Comparison of ENCODE assay signal across 24 mouse cellular contexts in genomic region chr11:5682541-5682940, GRCm38 (mm10). TPM values are rescaled to one million over a fixed set of nuclear protein-coding genes. Genes with fewer than 3 reads are reported as not detected.
DNase-seq lines count a peak whose midpoint lies in the region; TF ChIP-seq lines count a peak whose summit lies in the region.
"Had no signal": no experiment of that assay in that cellular context is flagged by ENCODE, and none has a peak within 500 bp of the region (broad histone marks: within the 10 kb centered on the region; RNA-seq: fewer than 3 reads in every experiment).

No protein-coding gene starts in this region.

- peak; percentile 90 for DNase-seq in heart, adult 11 months
- no peak for DNase-seq in heart, adult 2 months
- DNase-seq in 3T3-L1 (ENCODE audit: low read depth, low spot score) = peak; percentile 52
- peak; percentile 79 for DNase-seq in adrenal gland, adult 2 months
- DNase-seq in adrenal gland, postnatal 36 days = peak; percentile 68 to 79
- no peak for DNase-seq in left cerebral cortex, postnatal 14 days (ENCODE audit: low spot score in 2 of 2)
- no peak for DNase-seq in urinary bladder, postnatal 25 days (ENCODE audit: low spot score)
- DNase-seq: cerebellum, adult 11 months; cerebellum, adult 9-11 months; embryo, embryonic 11 days; gastrocnemius, postnatal 25 days; heart, postnatal 4 days; kidney, adult 9 months; kidney, postnatal 10 days; layer of hippocampus, postnatal 36 days; lung, embryonic 14.5 days; lung, postnatal 14 days; thymus, postnatal 14 days had no signal

- no peaks in the 10 kb centered on the region for H3K36me3 ChIP-seq in heart, adult 2 months (ENCODE audit: control insufficient read depth, insufficient read depth, low read length)
- H3K36me3 ChIP-seq: embryonic facial prominence, embryonic 12.5 days; heart, embryonic 12.5 days; hindbrain, embryonic 13.5 days; limb, embryonic 15.5 days; midbrain, embryonic 13.5 days had no signal

- TF ChIP-seq CTCF in heart, adult 2 months (IDR thresholded peaks at IDR 0.05) = no peak

- H3K9ac ChIP-seq in heart, adult 2 months (ENCODE audit: low read depth, low read length) = no peak overlapping the region
- H3K9ac ChIP-seq: embryonic facial prominence, embryonic 12.5 days; heart, embryonic 12.5 days; hindbrain, embryonic 13.5 days; limb, embryonic 15.5 days; liver, embryonic 14.5 days; lung, embryonic 14.5 days; midbrain, embryonic 13.5 days had no signal

- no peak for TF ChIP-seq EP300 in heart, adult 2 months (IDR thresholded peaks at IDR 0.05; ENCODE audit: insufficient read depth, low read depth, low read length)

- no peak overlapping the region for H3K27ac ChIP-seq in heart, adult 2 months
- H3K27ac ChIP-seq: embryonic facial prominence, embryonic 12.5 days; hindbrain, embryonic 13.5 days; limb, embryonic 15.5 days; liver, embryonic 14.5 days; midbrain, embryonic 13.5 days had no signal

- WGBS in heart, adult 2 months = 46% methylated on average over 6 of the region's 6 CpGs

- H3K4me1 ChIP-seq in heart, adult 2 months (ENCODE audit: control insufficient read depth, insufficient read depth, low read length) = no peaks in the 10 kb centered on the region
- H3K4me1 ChIP-seq: heart, embryonic 12.5 days; hindbrain, embryonic 13.5 days; midbrain, embryonic 13.5 days had no signal

- H3K27me3 ChIP-seq in heart, adult 2 months (ENCODE audit: control insufficient read depth, insufficient read depth, low read length) = no peaks in the 10 kb centered on the region
- H3K27me3 ChIP-seq: embryonic facial prominence, embryonic 12.5 days; heart, embryonic 12.5 days; hindbrain, embryonic 13.5 days; limb, embryonic 15.5 days; midbrain, embryonic 13.5 days had no signal

- intact Hi-C loops in heart, adult 2 months (cut with DNase I) = no loop called here
- intact Hi-C loops in left cerebral cortex, postnatal 14 days (cut with DNase I) = no loop called here

- no peaks in the 10 kb centered on the region for H3K79me2 ChIP-seq in heart, adult 2 months (replicated peaks; ENCODE audit: control insufficient read depth, insufficient read depth, low read length)

- TF ChIP-seq POLR2A in heart, adult 2 months (IDR thresholded peaks at IDR 0.05; ENCODE audit: insufficient read depth, low read depth, low read length) = no peak

- H3K4me3 ChIP-seq in heart, adult 2 months = no peak overlapping the region
- H3K4me3 ChIP-seq: embryonic facial prominence, embryonic 12.5 days; heart, embryonic 12.5 days; hindbrain, embryonic 13.5 days; limb, embryonic 15.5 days; midbrain, embryonic 13.5 days had no signal

RNA-seq across cellular contexts. Expression of gene Mrps24, which starts 32.9 kb away (rescaled TPM):
- total RNA-seq in heart, adult 2 months (2021) = 100 to 1,000 TPM; 151 to 166 TPM
- polyA plus RNA-seq in heart, adult 2 months (2012; rRNA removed) = 136 and 178 TPM in 2 replicates
- total RNA-seq in adrenal gland, adult 2 months (2021) = 100 to 1,000 TPM; 137 to 178 TPM
- polyA plus RNA-seq in adrenal gland, adult 2 months (2012; rRNA removed) = 740 and 796 TPM in 2 replicates
- total RNA-seq in adrenal gland, postnatal 36 days (2021) = 100 to 1,000 TPM; 117 to 202 TPM
- 10 to 100 TPM; 88.4 to 89.7 TPM for total RNA-seq in left cerebral cortex, postnatal 14 days (2021)

Comparison
In these comparisons a context has a peak if more than half of its experiments do, and no peak if none do; other contexts are left out.
1. DNase-seq: peak in heart, adult 11 months (single experiment), 3T3-L1 (single experiment), adrenal gland, adult 2 months (single experiment) and adrenal gland, postnatal 36 days (2 of 2); none in heart, adult 2 months (0 of 2), left cerebral cortex, postnatal 14 days (0 of 2) and urinary bladder, postnatal 25 days (single experiment).